Comparison of ENCODE assay signal across 8 mouse cellular contexts in the genomic region with DNA sequence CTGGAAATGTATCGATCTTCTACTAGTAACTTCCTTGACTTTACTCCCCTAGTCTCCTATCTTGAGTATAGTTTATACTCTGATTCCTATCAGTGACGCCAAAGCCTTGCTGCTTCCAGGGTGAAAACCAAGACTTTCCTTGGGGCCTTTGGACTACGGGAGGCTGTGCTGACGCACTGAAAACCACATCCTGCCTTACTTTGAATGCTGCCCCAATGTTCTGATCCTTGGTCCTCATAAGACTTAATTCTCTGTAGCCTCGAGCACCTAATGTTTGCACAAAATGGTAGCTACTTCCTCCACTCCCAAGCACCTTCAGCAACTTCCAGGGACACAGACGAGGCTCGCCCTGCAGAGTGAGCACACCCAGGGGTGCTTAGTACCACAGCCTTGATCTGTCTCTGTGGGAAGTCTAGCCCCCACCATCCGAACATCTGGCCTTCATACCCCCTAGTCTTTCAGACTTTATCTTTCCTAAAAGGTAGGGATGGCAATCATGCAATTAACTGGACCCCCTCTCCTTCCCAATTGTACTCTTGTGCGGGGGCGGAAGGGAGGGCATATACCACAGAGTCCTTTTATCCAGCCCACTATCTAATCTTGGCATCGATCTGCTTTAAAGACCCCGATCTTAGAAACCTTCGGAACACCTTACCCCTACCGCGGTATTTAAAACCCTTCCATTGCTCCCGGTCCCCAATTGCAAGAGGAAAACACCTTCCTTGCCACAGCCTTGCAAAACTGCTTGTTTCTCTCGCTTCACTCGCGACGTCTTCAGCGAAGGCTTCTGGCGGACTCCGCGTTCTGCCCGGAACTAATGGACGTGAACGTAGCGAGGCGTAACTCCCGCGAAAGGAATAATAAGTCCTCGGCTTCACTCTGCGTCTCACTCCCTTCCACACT. TPM values are rescaled to one million over a fixed set of nuclear protein-coding genes. Genes with fewer than 3 reads are reported as not detected.
DNase-seq lines count a peak whose midpoint lies in the region; ATAC-seq and TF ChIP-seq lines count a peak whose summit lies in the region.

No protein-coding gene starts in this region.

- intact Hi-C loops in left cerebral cortex, adult 2 months (cut with DNase I) = loop anchor here (5.0 kb wide), 1 partner anchor 235 kb away; the partner anchor contains the start of genes Cenpn and Cmc2

- H3K36me3 ChIP-seq in hindbrain, embryonic 13.5 days = no peaks in the 10 kb centered on the region
- H3K36me3 ChIP-seq in midbrain, embryonic 14.5 days (ENCODE audit: control insufficient read depth, insufficient read depth, low read length) = no peaks in the 10 kb centered on the region

- peak overlapping the region; percentile 88 for H3K4me2 ChIP-seq in hindbrain, embryonic 13.5 days
- H3K4me2 ChIP-seq in midbrain, embryonic 14.5 days (ENCODE audit: low read length) = peak overlapping the region; percentile 60

- H3K9me3 ChIP-seq in hindbrain, embryonic 13.5 days = no peaks in the 10 kb centered on the region
- no peaks in the 10 kb centered on the region for H3K9me3 ChIP-seq in midbrain, embryonic 14.5 days (ENCODE audit: control insufficient read depth, low read length)

- ATAC-seq in hindbrain, embryonic 13.5 days (ENCODE audit: low FRiP score) = no peak; the same call in 1 of the 2 replicates
- peak; percentile 35; the same call in 1 of the 2 replicates for ATAC-seq in midbrain, embryonic 14.5 days (ENCODE audit: low FRiP score, low TSS enrichment)

- 0 out of 2 replicates have a peak, but pooled peaks have one; percentile 5 for TF ChIP-seq POLR2A in bone marrow macrophage, adult 2 months (IDR thresholded peaks at IDR 0.05; ENCODE audit: borderline replicate concordance, low read depth, low read length)

- no peaks in the 10 kb centered on the region for H3K27me3 ChIP-seq in hindbrain, embryonic 13.5 days
- no peaks in the 10 kb centered on the region for H3K27me3 ChIP-seq in midbrain, embryonic 14.5 days (ENCODE audit: control insufficient read depth, insufficient read depth, low read length)

- H3K27ac ChIP-seq in left cerebral cortex, adult 2 months = peak overlapping the region; percentile 84
- H3K27ac ChIP-seq in bone marrow macrophage, adult 2 months (ENCODE audit: insufficient read depth, low read depth, low read length) = peak overlapping the region; percentile 81
- H3K27ac ChIP-seq in hindbrain, embryonic 13.5 days = peak overlapping the region; percentile 85
- peak overlapping the region; percentile 74 for H3K27ac ChIP-seq in midbrain, embryonic 14.5 days (replicated peaks; ENCODE audit: low read depth, low read length)

- peaks cover 27% of the 10 kb centered on the region for H3K4me1 ChIP-seq in bone marrow macrophage, adult 2 months (ENCODE audit: control insufficient read depth, insufficient read depth, low read length)
- peaks cover 50% of the 10 kb centered on the region for H3K4me1 ChIP-seq in hindbrain, embryonic 13.5 days (replicated peaks)
- H3K4me1 ChIP-seq in midbrain, embryonic 14.5 days (ENCODE audit: control insufficient read depth, insufficient read depth, low read length) = peaks cover 20% of the 10 kb centered on the region

- 13% methylated on average over 33 of the region's 33 CpGs for WGBS in hindbrain, embryonic 13.5 days
- 14% methylated on average over 33 of the region's 33 CpGs for WGBS in midbrain, embryonic 14.5 days

- H3K4me3 ChIP-seq in left cerebral cortex, adult 2 months = peak overlapping the region; percentile 93
- peak overlapping the region; percentile 89 for H3K4me3 ChIP-seq in bone marrow macrophage, adult 2 months (ENCODE audit: insufficient read depth, low read length)
- H3K4me3 ChIP-seq in hindbrain, embryonic 13.5 days = peak overlapping the region; percentile 97
- peak overlapping the region; percentile 88 for H3K4me3 ChIP-seq in midbrain, embryonic 14.5 days (replicated peaks; ENCODE audit: low read depth, low read length)

- peak overlapping the region; percentile 93 for H3K9ac ChIP-seq in hindbrain, embryonic 13.5 days
- peak overlapping the region; percentile 70 for H3K9ac ChIP-seq in midbrain, embryonic 14.5 days (replicated peaks; ENCODE audit: low read length)

- no peak for DNase-seq in left cerebral cortex, adult 2 months (ENCODE audit: extremely low spot score in 1 of 2, low spot score in 2 of 2)
- no peak for DNase-seq in left cerebral cortex, adult 8-10 months (ENCODE audit: low spot score in 2 of 2)
- no peak for DNase-seq in midbrain, embryonic 14.5 days
- DNase-seq in adrenal gland, adult 18-20 months (ENCODE audit: low spot score in 2 of 2) = no peak
- no peak for DNase-seq in frontal cortex, adult 2 months (ENCODE audit: extremely low spot score in 1 of 2, low spot score in 1 of 2)
- no peak for DNase-seq in layer of hippocampus, postnatal 14 days (ENCODE audit: low spot score in 2 of 2)

- no peak for TF ChIP-seq CTCF in left cerebral cortex, adult 2 months (IDR thresholded peaks at IDR 0.05)
- TF ChIP-seq CTCF in bone marrow macrophage, adult 2 months (IDR thresholded peaks at IDR 0.05; ENCODE audit: low read depth, low read length) = no peak

RNA-seq across cellular contexts. Expression of gene Gan, which starts 0.8 kb away (rescaled TPM):
- 10 to 100 TPM; 18.4 to 19.4 TPM for total RNA-seq in left cerebral cortex, adult 2 months (2021)
- 10 to 100 TPM; 17.0 to 18.2 (median 17.5) TPM for total RNA-seq in left cerebral cortex, adult 8-10 months (2022)
- 7.0 and 7.5 TPM in 2 replicates for polyA plus RNA-seq in bone marrow macrophage, adult 2 months (2012; ENCODE audit: insufficient read depth, insufficient read length, missing spikeins)
- 3.5 TPM in 2 replicates for polyA plus RNA-seq in hindbrain, embryonic 13.5 days (2015; fragmentation: Nextera tagmentation; extraction: Ambion mirVana)
- 4.9 and 7.1 TPM in 2 replicates for polyA plus RNA-seq in midbrain, embryonic 14.5 days (2014; fragmentation: Nextera tagmentation; extraction: Ambion mirVana)
- total RNA-seq in adrenal gland, adult 18-20 months (2021) = 10 to 100 TPM in 1 of 2 experiments, 1 to 10 TPM in 1; 7.4 to 13.2 TPM
- 8.1 and 8.6 TPM in 2 replicates for polyA plus RNA-seq in frontal cortex, adult 2 months (2012; rRNA removed)
- total RNA-seq in layer of hippocampus, postnatal 14 days (2021) = 10 to 100 TPM; 17.6 to 18.6 TPM
